Comparison of ENCODE assay signal across 9 mouse cellular contexts in genomic region chr19:46444209-46444608, GRCm38 (mm10). TPM values are rescaled to one million over a fixed set of nuclear protein-coding genes. Genes with fewer than 3 reads are reported as not detected.
A peak's percentile ranks its signal among the peaks of the same experiment; 100 is the strongest.
DNase-seq lines count a peak whose midpoint lies in the region; ATAC-seq and TF ChIP-seq lines count a peak whose summit lies in the region.
"Had no signal": no experiment of that assay in that cellular context is flagged by ENCODE, and none has a peak within 500 bp of the region (broad histone marks: within the 10 kb centered on the region; RNA-seq: fewer than 3 reads in every experiment).

No protein-coding gene starts in this region.

- H3K9ac ChIP-seq in heart, embryonic 12.5 days = no peak overlapping the region
- H3K9ac ChIP-seq in kidney, postnatal 0 days (ENCODE audit: low read depth, low read length) = no peak overlapping the region
- no peak overlapping the region for H3K9ac ChIP-seq in liver, embryonic 11.5 days (ENCODE audit: low read depth, low read length)
- H3K9ac ChIP-seq in stomach, embryonic 16.5 days (ENCODE audit: low read length) = no peak overlapping the region

- no peak overlapping the region for H3K4me2 ChIP-seq in heart, embryonic 12.5 days
- no peak overlapping the region for H3K4me2 ChIP-seq in kidney, postnatal 0 days (ENCODE audit: low read length)
- H3K4me2 ChIP-seq in liver, embryonic 11.5 days = no peak overlapping the region
- H3K4me2 ChIP-seq in stomach, embryonic 16.5 days (ENCODE audit: low read depth, low read length) = no peak overlapping the region

- peak; percentile 95 for DNase-seq in brain, adult 2 months (ENCODE audit: low read depth, low spot score)
- DNase-seq in kidney, postnatal 0 days (ENCODE audit: low spot score) = peak; percentile 96
- peak; percentile 65 for DNase-seq in liver, embryonic 11.5 days (ENCODE audit: low spot score)
- DNase-seq in naive thymus-derived CD4-positive, alpha-beta T cell, adult 2 months (ENCODE audit: low read depth) = peak; percentile 80

- H3K79me3 ChIP-seq in C2C12 (ENCODE audit: low read depth) = no peaks in the 10 kb centered on the region

- no peaks in the 10 kb centered on the region for H3K27me3 ChIP-seq in C2C12 (ENCODE audit: control insufficient read depth, insufficient read depth, insufficient read length)
- no peaks in the 10 kb centered on the region for H3K27me3 ChIP-seq in heart, embryonic 12.5 days (replicated peaks)
- H3K27me3 ChIP-seq in kidney, postnatal 0 days (ENCODE audit: insufficient read depth, low read length) = no peaks in the 10 kb centered on the region
- no peaks in the 10 kb centered on the region for H3K27me3 ChIP-seq in liver, embryonic 11.5 days (replicated peaks; ENCODE audit: control insufficient read depth, insufficient read depth, low read length)
- H3K27me3 ChIP-seq in stomach, embryonic 16.5 days (ENCODE audit: control insufficient read depth, insufficient read depth, low read length) = no peaks in the 10 kb centered on the region

- H3ac ChIP-seq in C2C12 (ENCODE audit: control insufficient read depth, insufficient read length, low read depth) = no peak overlapping the region

- peaks cover 43% of the 10 kb centered on the region for H3K79me2 ChIP-seq in C2C12 (ENCODE audit: control insufficient read depth, insufficient read depth)

- H3K36me3 ChIP-seq in C2C12 (ENCODE audit: control insufficient read depth, insufficient read depth) = no peaks in the 10 kb centered on the region
- H3K36me3 ChIP-seq in heart, embryonic 12.5 days = no peaks in the 10 kb centered on the region
- no peaks in the 10 kb centered on the region for H3K36me3 ChIP-seq in kidney, postnatal 0 days (ENCODE audit: insufficient read depth, low read length)
- no peaks in the 10 kb centered on the region for H3K36me3 ChIP-seq in liver, embryonic 11.5 days (ENCODE audit: control insufficient read depth, insufficient read depth, low read length)
- no peaks in the 10 kb centered on the region for H3K36me3 ChIP-seq in stomach, embryonic 16.5 days (ENCODE audit: control insufficient read depth, insufficient read depth, low read length)

- TF ChIP-seq CTCF in C2C12 (IDR thresholded peaks at IDR 0.05; ENCODE audit: control insufficient read depth, insufficient read depth, insufficient read length) = peak; percentile 67
- TF ChIP-seq CTCF in kidney, postnatal 0 days (IDR thresholded peaks at IDR 0.05; ENCODE audit: low read depth) = peak; percentile 90

- 8% methylated on average over 6 of the region's 6 CpGs for WGBS in heart, embryonic 12.5 days
- 10% methylated on average over 6 of the region's 6 CpGs for WGBS in kidney, postnatal 0 days
- 10% methylated on average over 6 of the region's 6 CpGs for WGBS in liver, embryonic 11.5 days
- 9% methylated on average over 6 of the region's 6 CpGs for WGBS in stomach, embryonic 16.5 days

- ATAC-seq in erythroid progenitor cell, adult 5-6 weeks (replicated peaks; ENCODE audit: low FRiP score, poor library complexity, severe bottlenecking) = peak; percentile 80
- peak; percentile 44; the same call in 1 of the 2 replicates for ATAC-seq in heart, embryonic 12.5 days (ENCODE audit: insufficient number of reproducible peaks, low FRiP score)
- ATAC-seq in kidney, postnatal 0 days (replicated peaks; ENCODE audit: low FRiP score, low read depth) = peak; percentile 58
- peak; percentile 66 for ATAC-seq in liver, embryonic 11.5 days (replicated peaks; ENCODE audit: low FRiP score)
- ATAC-seq in stomach, embryonic 16.5 days (ENCODE audit: insufficient read depth, low FRiP score) = peak; percentile 75

- H3K4me3 ChIP-seq in C2C12 (ENCODE audit: insufficient read depth, poor library complexity, severe bottlenecking) = no peak overlapping the region
- no peak overlapping the region for H3K4me3 ChIP-seq in heart, embryonic 12.5 days
- no peak overlapping the region for H3K4me3 ChIP-seq in kidney, postnatal 0 days (replicated peaks; ENCODE audit: low read depth, low read length)
- H3K4me3 ChIP-seq in liver, embryonic 11.5 days (ENCODE audit: low read depth, low read length) = no peak overlapping the region
- H3K4me3 ChIP-seq in stomach, embryonic 16.5 days (replicated peaks; ENCODE audit: low read length) = no peak overlapping the region
- H3K4me3 ChIP-seq: erythroblast, embryonic 14.5 days had no signal

- H3K9me3 ChIP-seq in heart, embryonic 12.5 days (replicated peaks) = no peaks in the 10 kb centered on the region
- no peaks in the 10 kb centered on the region for H3K9me3 ChIP-seq in kidney, postnatal 0 days (replicated peaks; ENCODE audit: low read length)
- H3K9me3 ChIP-seq in liver, embryonic 11.5 days (ENCODE audit: control insufficient read depth, low read length) = no peaks in the 10 kb centered on the region
- no peaks in the 10 kb centered on the region for H3K9me3 ChIP-seq in stomach, embryonic 16.5 days (replicated peaks; ENCODE audit: control insufficient read depth, low read length)

- H3K27ac ChIP-seq in heart, embryonic 12.5 days (ENCODE audit: poor library complexity, severe bottlenecking) = no peak overlapping the region
- H3K27ac ChIP-seq in kidney, postnatal 0 days = peak overlapping the region; percentile 70; the same call in 1 of the 2 replicates
- H3K27ac ChIP-seq in liver, embryonic 11.5 days (ENCODE audit: low read depth, low read length) = no peak overlapping the region
- 0 out of 2 replicates have a peak overlapping the region, but pooled peaks have one; percentile 49 for H3K27ac ChIP-seq in stomach, embryonic 16.5 days (ENCODE audit: low read length)

- peaks cover 26% of the 10 kb centered on the region for H3K4me1 ChIP-seq in heart, embryonic 12.5 days (replicated peaks)
- H3K4me1 ChIP-seq in kidney, postnatal 0 days (replicated peaks; ENCODE audit: insufficient read depth, low read length) = peaks cover 21% of the 10 kb centered on the region
- peaks cover 12% of the 10 kb centered on the region for H3K4me1 ChIP-seq in liver, embryonic 11.5 days (replicated peaks; ENCODE audit: control insufficient read depth, insufficient read depth, low read length)
- peaks cover 16% of the 10 kb centered on the region for H3K4me1 ChIP-seq in stomach, embryonic 16.5 days (ENCODE audit: control insufficient read depth, insufficient read depth, low read length)

TF ChIP-seq in C2C12, 6 proteins besides CTCF, POLR2A, EP300 and RAD21:
- TF ChIP-seq MAX (IDR thresholded peaks at IDR 0.05) = no peak
- no peak for TF ChIP-seq FOSL1 (IDR thresholded peaks at IDR 0.05; ENCODE audit: insufficient read depth, low read length, poor library complexity, severe bottlenecking)
- TF ChIP-seq USF1 (IDR thresholded peaks at IDR 0.05; ENCODE audit: low read depth) = peak; percentile 15
- no peak for TF ChIP-seq MYOD1 (IDR thresholded peaks at IDR 0.05; ENCODE audit: control insufficient read depth, insufficient read length, low read depth)
- TF ChIP-seq MYOG (IDR thresholded peaks at IDR 0.05; ENCODE audit: control insufficient read depth, extremely low read depth, insufficient read length) = no peak
- TF ChIP-seq CEBPB (IDR thresholded peaks at IDR 0.05; ENCODE audit: low read depth) = no peak

RNA-seq across cellular contexts. Expression of gene Sufu, which starts 47.5 kb away (rescaled TPM):
- polyA plus RNA-seq in C2C12 (2012; fragmentation: generic; extraction: Trizol) = 17.8 TPM
- total RNA-seq in erythroid progenitor cell, adult 5-6 weeks (2015; ENCODE audit: low replicate concordance) = 3.6 and 5.9 TPM in 2 replicates
- total RNA-seq in erythroid progenitor cell, adult 5-6 weeks (2017; ENCODE audit: low replicate concordance) = 2.4 and 4.8 TPM in 2 replicates
- polyA plus RNA-seq in heart, embryonic 12.5 days (2016; fragmentation: Nextera tagmentation; extraction: Ambion mirVana) = 24.1 and 27.2 TPM in 2 replicates
- polyA plus RNA-seq in kidney, postnatal 0 days (2015; fragmentation: Nextera tagmentation; extraction: Ambion mirVana) = 30.6 and 33.0 TPM in 2 replicates
- polyA plus RNA-seq in liver, embryonic 11.5 days (2014; fragmentation: Nextera tagmentation; extraction: Ambion mirVana) = 22.8 and 24.7 TPM in 2 replicates
- polyA plus RNA-seq in stomach, embryonic 16.5 days (2015; fragmentation: Nextera tagmentation; extraction: Ambion mirVana) = 26.4 and 27.4 TPM in 2 replicates

RNA-seq across cellular contexts. Expression of gene Actr1a, which starts 48.7 kb away (rescaled TPM):
- 149 TPM for polyA plus RNA-seq in C2C12 (2012; fragmentation: generic; extraction: Trizol)
- 66.7 and 75.0 TPM in 2 replicates for total RNA-seq in erythroid progenitor cell, adult 5-6 weeks (2015; ENCODE audit: low replicate concordance)
- 82.9 and 94.7 TPM in 2 replicates for total RNA-seq in erythroid progenitor cell, adult 5-6 weeks (2017; ENCODE audit: low replicate concordance)
- polyA plus RNA-seq in heart, embryonic 12.5 days (2016; fragmentation: Nextera tagmentation; extraction: Ambion mirVana) = 118 and 120 TPM in 2 replicates
- 100.0 and 111 TPM in 2 replicates for polyA plus RNA-seq in kidney, postnatal 0 days (2015; fragmentation: Nextera tagmentation; extraction: Ambion mirVana)
- polyA plus RNA-seq in liver, embryonic 11.5 days (2014; fragmentation: Nextera tagmentation; extraction: Ambion mirVana) = 90.6 and 103 TPM in 2 replicates
- 135 and 146 TPM in 2 replicates for polyA plus RNA-seq in stomach, embryonic 16.5 days (2015; fragmentation: Nextera tagmentation; extraction: Ambion mirVana)

RNA-seq across cellular contexts. Expression of gene Trim8, which starts 57.3 kb away (rescaled TPM):
- 26.8 TPM for polyA plus RNA-seq in C2C12 (2012; fragmentation: generic; extraction: Trizol)
- total RNA-seq in erythroid progenitor cell, adult 5-6 weeks (2015; ENCODE audit: low replicate concordance) = 4.2 and 9.4 TPM in 2 replicates
- total RNA-seq in erythroid progenitor cell, adult 5-6 weeks (2017; ENCODE audit: low replicate concordance) = 5.5 and 7.7 TPM in 2 replicates
- polyA plus RNA-seq in heart, embryonic 12.5 days (2016; fragmentation: Nextera tagmentation; extraction: Ambion mirVana) = 24.1 and 24.2 TPM in 2 replicates
- 27.8 and 30.5 TPM in 2 replicates for polyA plus RNA-seq in kidney, postnatal 0 days (2015; fragmentation: Nextera tagmentation; extraction: Ambion mirVana)
- polyA plus RNA-seq in liver, embryonic 11.5 days (2014; fragmentation: Nextera tagmentation; extraction: Ambion mirVana) = 22.9 and 24.1 TPM in 2 replicates
- 11.8 and 16.2 TPM in 2 replicates for polyA plus RNA-seq in stomach, embryonic 16.5 days (2015; fragmentation: Nextera tagmentation; extraction: Ambion mirVana)

Comparison
In these comparisons a context has a peak if more than half of its experiments do, and no peak if none do; other contexts are left out.
1. H3K27ac ChIP-seq: peak in kidney, postnatal 0 days (single experiment) and stomach, embryonic 16.5 days (single experiment); none in heart, embryonic 12.5 days (single experiment) and liver, embryonic 11.5 days (single experiment).
2. Peak in every context shown above with its lines, with median percentiles within 50 percentile points of each other: DNase-seq and ATAC-seq.